In the genomic region with DNA sequence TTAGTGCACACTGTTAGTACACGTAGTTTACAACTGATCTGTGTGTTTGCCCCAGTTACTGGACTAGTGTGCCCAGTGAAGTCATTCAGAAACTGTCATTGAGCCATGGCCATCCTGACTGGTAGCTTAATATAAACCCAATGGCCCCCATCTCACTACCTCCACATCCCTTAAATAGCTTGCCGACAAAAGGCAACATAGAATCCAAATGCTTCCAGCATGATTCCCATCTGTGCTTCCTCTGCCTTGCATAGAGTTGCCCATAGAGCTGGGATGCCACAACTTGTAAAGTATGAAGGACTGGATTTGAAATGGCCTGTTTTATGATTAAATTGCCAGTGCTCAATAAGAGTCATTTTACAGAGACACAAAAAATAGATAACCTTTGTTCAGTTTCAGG, we compare ENCODE assay signal across 24 mouse cellular contexts.
A peak's percentile ranks its signal among the peaks of the same experiment; 100 is the strongest.
DNase-seq lines count a peak whose midpoint lies in the region; ATAC-seq and TF ChIP-seq lines count a peak whose summit lies in the region.
"Had no signal": no experiment of that assay in that cellular context is flagged by ENCODE, and none has a peak within 500 bp of the region (broad histone marks: within the 10 kb centered on the region; RNA-seq: fewer than 3 reads in every experiment).

No protein-coding gene starts in this region.

- no peak for TF ChIP-seq CTCF in layer of hippocampus, adult 2 months (conservative IDR thresholded peaks at IDR 0.05)

- peak overlapping the region; percentile 74 for H3K27ac ChIP-seq in layer of hippocampus, adult 2 months
- H3K27ac ChIP-seq: embryonic facial prominence, embryonic 15.5 days; forebrain, embryonic 10.5 days; forebrain, embryonic 15.5 days; heart, adult 2 months; hindbrain, embryonic 10.5 days; hindbrain, embryonic 14.5 days had no signal

- no peak for DNase-seq in frontal cortex, postnatal 10 days (ENCODE audit: low spot score in 2 of 2)
- DNase-seq in layer of hippocampus, adult 2 months (ENCODE audit: low spot score in 2 of 2), result peak; percentile 44 to 57
- DNase-seq in layer of hippocampus, adult 9-10 months (ENCODE audit: low spot score), result no peak
- DNase-seq in left cerebral cortex, postnatal 25 days (ENCODE audit: low spot score in 2 of 2), result peak; percentile 33 to 91
- no peak for DNase-seq in left cerebral cortex, adult 11 months (ENCODE audit: low spot score)
- peak; percentile 70 for DNase-seq in telencephalon, adult 2 months (ENCODE audit: low read depth, low spot score)
- DNase-seq: adrenal gland, adult 8-10 months; adrenal gland, postnatal 36 days; B cell, adult 2 months; cerebellum, adult 11 months; cerebellum, adult 8-10 months; cerebellum, postnatal 14 days; embryo, embryonic 11 days; gastrocnemius, postnatal 10 days; heart, adult 2 months had no signal

- H3K4me3 ChIP-seq in layer of hippocampus, adult 2 months, result no peak overlapping the region
- H3K4me3 ChIP-seq: embryonic facial prominence, embryonic 15.5 days; erythroblast, embryonic 14.5 days; forebrain, embryonic 10.5 days; forebrain, embryonic 15.5 days; heart, adult 2 months; heart, embryonic 12.5 days; hindbrain, embryonic 10.5 days had no signal

- peak; percentile 88 for ATAC-seq in frontal cortex, adult (ENCODE audit: low TSS enrichment)
- ATAC-seq: CD4-positive, CD25-positive, alpha-beta regulatory T cell, adult 4 months; forebrain, embryonic 15.5 days had no signal

- intact Hi-C loops in left cerebral cortex, postnatal 25 days (cut with DNase I), result loop anchor here (5.0 kb wide), 3 partner anchors 83 to 283 kb away; a partner anchor contains a TSS

Comparison
In these comparisons a context has a peak if more than half of its experiments do, and no peak if none do; other contexts are left out.
1. DNase-seq: peak in layer of hippocampus, adult 2 months (2 of 2), left cerebral cortex, postnatal 25 days (2 of 2) and telencephalon, adult 2 months (single experiment); none in frontal cortex, postnatal 10 days (0 of 2), layer of hippocampus, adult 9-10 months (single experiment) and left cerebral cortex, adult 11 months (single experiment).